Mouse (Mus musculus): ENCODE measurements around the gene 4932415D10Rik. TPM values are rescaled to one million over a fixed set of nuclear protein-coding genes. Genes with fewer than 3 reads are reported as not detected.

Gene 4932415D10Rik
- total RNA-seq (2015; ENCODE audit: low replicate concordance) (not detected in 2 replicates), total RNA-seq (2017; ENCODE audit: low replicate concordance) (not detected in 2 replicates)

GRCm38 (mm10) chr10:82316482-82316881 is at the start of gene 4932415D10Rik:
4932415D10Rik (minus strand) TSS chr10:82316582.
- ATAC-seq (replicated peaks; ENCODE audit: low FRiP score, poor library complexity, severe bottlenecking): no peak

- ATAC-seq (replicated peaks; ENCODE audit: low FRiP score, poor library complexity, severe bottlenecking): no peak
Observed at GRCm38 (mm10) chr10:82361911-82362310, 45.5 kb upstream of the 4932415D10Rik start.

GRCm38 (mm10) chr10:82355401-82355800 is 39.0 kb upstream of the 4932415D10Rik start:
- no peak for ATAC-seq (replicated peaks; ENCODE audit: low FRiP score, poor library complexity, severe bottlenecking)

GRCm38 (mm10) chr10:82354083-82355010 is 38.0 kb upstream of the 4932415D10Rik start, which contains the start of gene Gm4924:
Gm4924 (plus strand) TSS chr10:82354255.
- ATAC-seq (replicated peaks; ENCODE audit: low FRiP score, poor library complexity, severe bottlenecking): 0 out of 2 replicates have a peak, but pooled peaks have one; percentile 42

- no peak for ATAC-seq (replicated peaks; ENCODE audit: low FRiP score, poor library complexity, severe bottlenecking)
Observed at GRCm38 (mm10) chr10:82329826-82330225, 13.4 kb upstream of the 4932415D10Rik start.

- no peak for ATAC-seq (replicated peaks; ENCODE audit: low FRiP score, poor library complexity, severe bottlenecking)
Observed at GRCm38 (mm10) chr10:82320134-82320533, 3.8 kb upstream of the 4932415D10Rik start.

- ATAC-seq (replicated peaks; ENCODE audit: low FRiP score, poor library complexity, severe bottlenecking): no peak
Observed at GRCm38 (mm10) chr10:82296440-82296839, 19.9 kb downstream of the 4932415D10Rik start.

GRCm38 (mm10) chr10:82257331-82257730 is 59.1 kb downstream of the 4932415D10Rik start:
- ATAC-seq (replicated peaks; ENCODE audit: low FRiP score, poor library complexity, severe bottlenecking): no peak

- ATAC-seq (replicated peaks; ENCODE audit: low FRiP score, poor library complexity, severe bottlenecking): no peak
Observed at GRCm38 (mm10) chr10:82245021-82245420, 71.4 kb downstream of the 4932415D10Rik start.

- ATAC-seq (replicated peaks; ENCODE audit: low FRiP score, poor library complexity, severe bottlenecking): no peak
Observed at GRCm38 (mm10) chr10:82241401-82241788, 75.0 kb downstream of the 4932415D10Rik start.

- 0 out of 2 replicates have a peak, but pooled peaks have one; percentile 49 for ATAC-seq (replicated peaks; ENCODE audit: low FRiP score, poor library complexity, severe bottlenecking)
Observed at GRCm38 (mm10) chr10:82240742-82241400, 75.5 kb downstream of the 4932415D10Rik start, which contains the start of gene Zfp938. Zfp938 (minus strand) TSS chr10:82241280.

Other genes starting within 250 kb of the 4932415D10Rik start
- 1.8 TPM in 1 of 2 replicates, not detected in the other for gene BC024063, start 233.2 kb downstream of the 4932415D10Rik start, total RNA-seq (2015; ENCODE audit: low replicate concordance)
- 0.77 TPM in 1 of 2 replicates, not detected in the other for gene BC024063, start 233.2 kb downstream of the 4932415D10Rik start, total RNA-seq (2017; ENCODE audit: low replicate concordance)
- gene AU041133, start 188.6 kb downstream of the 4932415D10Rik start, total RNA-seq (2015; ENCODE audit: low replicate concordance): 1.1 TPM in 1 of 2 replicates, not detected in the other
- 4.2 TPM in 1 of 2 replicates, not detected in the other for gene AU041133, start 188.6 kb downstream of the 4932415D10Rik start, total RNA-seq (2017; ENCODE audit: low replicate concordance)
- gene Zfp938, start 75.3 kb downstream of the 4932415D10Rik start, total RNA-seq (2015; ENCODE audit: low replicate concordance): 1.7 TPM in 1 of 2 replicates, not detected in the other
- gene Zfp938, start 75.3 kb downstream of the 4932415D10Rik start, total RNA-seq (2017; ENCODE audit: low replicate concordance): not detected in 2 replicates
- gene Gm4924, start 37.7 kb upstream of the 4932415D10Rik start, total RNA-seq (2015; ENCODE audit: low replicate concordance): not detected in 2 replicates
- gene Gm4924, start 37.7 kb upstream of the 4932415D10Rik start, total RNA-seq (2017; ENCODE audit: low replicate concordance): 0.90 TPM in 1 of 2 replicates, not detected in the other
- gene Gm1553, start 176.0 kb upstream of the 4932415D10Rik start, total RNA-seq (2015; ENCODE audit: low replicate concordance): not detected in 2 replicates
- not detected in 2 replicates for gene Gm1553, start 176.0 kb upstream of the 4932415D10Rik start, total RNA-seq (2017; ENCODE audit: low replicate concordance)

All from erythroid progenitor cell, adult 5-6 weeks (primary cell).